Mouse (Mus musculus): ENCODE results near the gene Parp6.

- TF ChIP-seq POLR2A (IDR thresholded peaks at IDR 0.05; ENCODE audit: control insufficient read depth in 1 of 2, insufficient read depth in 1 of 2, low read depth in 1 of 2, low read length in 2 of 2, poor library complexity in 1 of 2) (peak; percentile 16 to 49; a peak in 1 of 4 replicates), CTCF (IDR thresholded peaks at IDR 0.05 in 2 of 3, conservative IDR thresholded peaks at IDR 0.05 in 1 of 3; ENCODE audit: control insufficient read depth in 1 of 3, insufficient read depth in 1 of 3, low read depth in 2 of 3, low read length in 3 of 3, poor library complexity in 1 of 3, severe bottlenecking in 1 of 3) (peak in 2 of 3 experiments; percentile 26 to 56; a peak in 4 of 6 replicates), JUND (IDR thresholded peaks at IDR 0.05; ENCODE audit: low read depth, low read length) (no peak), POLR2AphosphoS2 (IDR thresholded peaks at IDR 0.05; ENCODE audit: low read length) (no peak), NELFE (IDR thresholded peaks at IDR 0.05; ENCODE audit: low read depth, low read length) (no peak), EP300 (IDR thresholded peaks at IDR 0.05; ENCODE audit: low read depth in 1 of 2, low read length in 2 of 2) (no peak), GATA1 (IDR thresholded peaks at IDR 0.05; ENCODE audit: low read depth, low read length) (no peak), BHLHE40 (IDR thresholded peaks at IDR 0.05; ENCODE audit: borderline replicate concordance, low read depth, low read length) (0 out of 2 replicates have a peak, but pooled peaks have one; percentile 70), MAX (IDR thresholded peaks at IDR 0.05; ENCODE audit: low read length) (peak; percentile 88), USF1 (IDR thresholded peaks at IDR 0.05; ENCODE audit: low read depth, low read length) (peak; percentile 70), MEF2A (IDR thresholded peaks at IDR 0.05; ENCODE audit: extremely low read depth, insufficient replicate concordance, low read depth, low read length, poor library complexity, severe bottlenecking) (no peak), TAL1 (IDR thresholded peaks at IDR 0.05; ENCODE audit: low read length) (no peak)
These were observed 39.8 kb downstream of the Parp6 start for GRCm38 (mm10) chr9:59656635-59657617.

All from MEL (cell line).